Mouse (Mus musculus): ENCODE results near the gene Arhgdig. TPM values are rescaled to one million over a fixed set of nuclear protein-coding genes. Genes with fewer than 3 reads are reported as not detected.
"Not testable (repeated sequence)": the region's sequence is repeated elsewhere in the genome, so short reads cannot be mapped to it uniquely, and the experiment has no call there.

Arhgdig gene
- polyA plus RNA-seq, 1 experiment from 2014 or later: 22.9 TPM

DNA sequence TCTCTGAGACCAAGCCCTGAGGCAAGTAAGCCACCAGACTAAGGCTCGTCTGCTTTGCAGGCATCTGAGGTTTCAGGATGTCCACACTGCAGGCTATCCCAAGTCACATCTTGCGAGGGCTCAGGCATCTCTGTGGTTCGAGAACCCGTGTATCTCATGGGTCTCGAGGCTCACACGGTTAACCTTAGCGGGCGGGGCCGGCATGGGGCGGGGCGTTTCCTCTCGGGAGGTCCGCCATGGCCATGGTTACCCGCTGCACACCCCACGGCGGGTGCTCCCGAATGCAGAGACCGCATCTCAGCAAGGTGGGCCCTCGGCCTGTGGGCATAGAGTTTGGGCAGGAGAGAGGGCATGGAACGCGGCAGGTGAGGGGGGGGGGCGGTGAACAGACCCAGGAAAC, 4.8 kb downstream of the Arhgdig start, which contains the start of gene Rgs11:
Gene Rgs11, plus strand, starts transcription at position 215 of the 400 bp plus-strand sequence.
- Histone ChIP-seq H3K27ac (no peak within 1 kb of the TSS), H3K4me3 (peak within 1 kb of the TSS; percentile 53), H3K36me3 (peaks cover 10% of the 10 kb centered on the region; the same call in 1 of the 2 replicates), H3K27me3 (peaks cover 66% of the 10 kb centered on the region), H3K9ac (peak within 1 kb of the TSS; percentile 41), H3K4me2 (replicated peaks) (peak within 1 kb of the TSS; percentile 93), H3K4me1 (peaks cover 28% of the 10 kb centered on the region), H3K9me3 (no peaks in the 10 kb centered on the region)
- no peak for ATAC-seq (ENCODE audit: insufficient number of reproducible peaks, insufficient read depth, low FRiP score, low TSS enrichment)
- WGBS: under 1% methylated on average over 22 of the region's 22 CpGs

DNA sequence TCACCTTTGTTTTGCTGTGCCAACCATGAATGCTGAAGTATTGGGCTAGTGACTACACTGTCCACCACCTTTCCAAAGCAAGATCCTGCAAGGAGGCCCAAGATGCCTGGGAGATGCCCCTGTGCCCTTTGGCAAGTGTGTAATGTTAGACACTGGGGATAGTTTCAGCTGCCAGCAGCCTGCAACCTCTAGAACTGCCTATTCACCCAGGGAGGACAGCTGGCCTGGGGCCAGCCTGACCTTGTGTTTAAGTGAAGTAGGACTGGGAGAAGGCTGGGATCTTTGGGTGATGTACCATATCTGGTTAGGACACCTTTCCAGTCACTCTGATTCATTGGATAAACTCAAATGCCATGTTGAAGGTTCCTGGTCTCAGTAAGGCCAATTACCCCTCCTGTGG, 5.6 kb downstream of the Arhgdig start:
- ATAC-seq (ENCODE audit: insufficient number of reproducible peaks, insufficient read depth, low FRiP score, low TSS enrichment): no peak
- H3K4me3 ChIP-seq: no peak overlapping the region
- peaks cover 28% of the 10 kb centered on the region for H3K4me1 ChIP-seq
- H3K27me3 ChIP-seq: peaks cover 66% of the 10 kb centered on the region
- H3K9ac ChIP-seq: no peak overlapping the region
- no peak overlapping the region for H3K4me2 ChIP-seq (replicated peaks)
- H3K36me3 ChIP-seq: peaks cover 16% of the 10 kb centered on the region
- no peaks in the 10 kb centered on the region for H3K9me3 ChIP-seq
- no peak overlapping the region for H3K27ac ChIP-seq

DNA sequence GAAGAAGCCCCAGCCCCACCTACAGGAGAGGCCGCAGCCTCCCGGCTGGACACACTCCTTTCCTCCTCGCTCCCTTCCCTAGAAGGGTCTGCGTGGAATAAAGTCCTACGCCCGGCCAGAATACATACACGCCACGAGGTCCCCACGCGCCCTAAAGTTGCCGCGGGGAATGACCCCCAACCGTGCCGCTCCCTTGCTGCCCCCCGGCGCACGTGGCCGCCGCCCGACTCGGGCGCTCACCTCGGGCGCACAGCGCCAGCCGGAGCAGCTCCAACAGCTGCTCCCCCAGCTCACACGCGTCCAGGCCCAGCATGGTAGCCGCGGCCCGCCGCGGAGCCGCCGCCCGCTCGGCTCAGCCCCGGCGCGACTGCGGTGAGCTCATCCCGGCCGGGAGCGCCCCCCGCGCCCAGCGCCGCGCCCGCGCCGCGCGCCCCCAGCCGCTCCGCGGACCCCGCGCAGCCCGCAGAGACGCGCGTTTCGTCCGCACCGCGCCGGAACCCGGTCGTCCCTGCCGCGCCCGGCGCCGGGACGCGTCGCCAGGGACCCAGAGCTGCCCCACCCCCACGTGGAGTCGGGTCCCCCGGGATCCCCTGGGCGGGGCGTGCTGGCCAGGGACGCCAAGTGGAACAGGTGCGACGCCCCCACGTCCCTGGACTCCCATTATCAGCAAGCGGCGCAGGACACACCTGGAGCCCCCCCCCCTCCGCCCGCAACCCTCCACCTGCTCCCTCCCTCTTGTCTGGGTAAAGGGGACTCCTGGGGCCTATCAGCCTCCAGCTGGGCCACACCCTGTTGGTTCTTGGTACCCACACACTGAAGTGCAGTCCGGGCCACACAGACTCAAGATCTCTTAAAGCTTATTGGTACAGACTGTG, 6.5 kb downstream of the Arhgdig start:
- Histone ChIP-seq H3K27ac (no peak overlapping the region), H3K4me2 (replicated peaks) (peak overlapping the region; percentile 96), H3K4me1 (peaks cover 28% of the 10 kb centered on the region), H3K9me3 (no peaks in the 10 kb centered on the region), H3K36me3 (peaks cover 26% of the 10 kb centered on the region), H3K27me3 (peaks cover 66% of the 10 kb centered on the region), H3K4me3 (peak overlapping the region; percentile 51), H3K9ac (peak overlapping the region; percentile 60)
- ATAC-seq (ENCODE audit: insufficient number of reproducible peaks, insufficient read depth, low FRiP score, low TSS enrichment): 0 out of 2 replicates have a peak, but pooled peaks have one; percentile 41
- WGBS: 1% methylated on average over 71 of the region's 92 CpGs

DNA sequence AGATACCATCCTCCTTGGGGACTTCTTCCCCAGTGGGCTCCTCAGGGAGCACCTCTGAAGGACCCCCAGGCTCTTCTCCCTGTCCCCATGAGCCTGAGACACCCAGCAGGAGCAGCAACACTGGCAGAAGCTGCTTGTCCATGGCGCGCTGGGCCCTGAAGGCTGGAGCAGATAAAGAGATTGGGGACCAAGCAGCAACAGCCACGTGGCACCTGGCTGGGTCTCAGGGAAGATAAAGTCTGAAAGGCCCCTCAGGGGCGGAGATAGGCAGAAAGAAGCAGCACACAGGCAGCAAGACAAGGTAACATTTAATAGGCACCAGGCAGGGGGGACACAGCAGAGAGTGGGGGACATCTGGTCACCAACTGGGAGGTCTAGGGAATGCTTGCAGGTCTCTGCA, 8.7 kb downstream of the Arhgdig start, which contains the start of gene Pdia2:
Gene Pdia2, minus strand, starts transcription at position 196 of the 400 bp plus-strand sequence.
- peaks cover 20% of the 10 kb centered on the region for H3K4me1 ChIP-seq
- no peaks in the 10 kb centered on the region for H3K9me3 ChIP-seq
- peaks cover 54% of the 10 kb centered on the region for H3K27me3 ChIP-seq
- 79% methylated on average over 4 of the region's 4 CpGs for WGBS
- H3K9ac ChIP-seq: no peak within 1 kb of the TSS
- H3K4me3 ChIP-seq: no peak within 1 kb of the TSS
- peaks cover 47% of the 10 kb centered on the region for H3K36me3 ChIP-seq
- no peak within 1 kb of the TSS for H3K27ac ChIP-seq
- ATAC-seq (ENCODE audit: insufficient number of reproducible peaks, insufficient read depth, low FRiP score, low TSS enrichment): no peak
- H3K4me2 ChIP-seq (replicated peaks): no peak within 1 kb of the TSS

DNA sequence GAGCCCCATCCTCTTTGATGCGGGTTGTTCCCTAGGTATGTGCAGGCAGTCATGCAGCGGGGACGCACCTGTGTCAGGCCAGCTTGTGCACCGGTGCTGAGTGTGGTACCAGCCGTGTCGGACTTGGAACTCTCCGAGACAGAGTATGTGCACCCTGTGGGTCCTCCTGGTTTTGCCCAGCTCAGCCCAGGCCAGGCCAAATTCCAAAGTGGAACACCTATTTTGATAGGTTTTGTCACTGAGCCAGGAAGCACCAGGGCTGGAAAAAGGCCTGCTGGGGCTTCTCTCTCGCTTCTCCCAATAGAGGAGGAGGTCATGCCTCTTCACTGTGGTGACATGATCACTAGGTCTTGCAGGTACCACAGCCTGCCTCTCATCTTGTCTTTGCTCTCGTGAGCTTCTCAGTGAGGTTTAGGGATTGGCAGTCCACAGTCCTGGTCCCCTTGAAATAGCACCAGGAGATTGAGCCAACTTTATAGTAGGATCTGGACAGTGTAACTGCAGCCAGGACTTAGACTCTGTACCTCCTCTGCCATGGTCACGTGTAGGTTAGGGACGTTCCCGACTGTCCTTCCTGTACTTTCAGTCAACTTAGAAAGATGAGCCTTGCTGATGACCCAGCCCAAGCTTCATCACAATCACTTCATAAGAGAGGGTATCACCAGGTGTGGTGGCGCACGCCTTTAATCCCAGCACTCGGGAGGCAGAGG, 14.9 kb downstream of the Arhgdig start:
- Histone ChIP-seq H3K9me3 (no peaks in the 10 kb centered on the region), H3K36me3 (peaks cover 96% of the 10 kb centered on the region), H3K4me1 (no peaks in the 10 kb centered on the region), H3K27me3 (no peaks in the 10 kb centered on the region), H3K4me3 (no peak overlapping the region), H3K9ac (no peak overlapping the region), H3K4me2 (replicated peaks) (no peak overlapping the region), H3K27ac (no peak overlapping the region)
- no peak for ATAC-seq (ENCODE audit: insufficient number of reproducible peaks, insufficient read depth, low FRiP score, low TSS enrichment)
- WGBS: 96% methylated on average over 15 of the region's 15 CpGs

DNA sequence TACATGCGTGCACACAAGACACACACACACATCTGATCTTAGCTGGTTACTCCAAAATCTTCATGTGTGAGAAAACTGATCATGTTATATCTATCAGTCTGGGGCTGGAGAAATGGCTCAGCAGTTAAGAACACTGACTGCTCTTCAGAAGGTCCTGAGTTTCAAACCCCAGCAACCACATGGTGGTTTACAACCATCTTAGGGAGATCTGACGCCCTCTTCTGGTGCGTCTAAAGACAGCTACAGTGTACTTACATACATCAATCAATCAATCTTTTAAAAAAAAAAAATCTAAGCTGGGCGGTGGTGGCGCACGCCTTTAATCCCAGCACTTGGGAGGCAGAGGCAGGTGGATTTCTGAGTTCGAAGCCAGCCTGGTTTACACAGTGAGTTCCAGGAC, 16.1 kb downstream of the Arhgdig start:
- not testable (repeated sequence) for H3K27me3 ChIP-seq; H3K9me3 ChIP-seq; H3K9ac ChIP-seq; H3K27ac ChIP-seq; H3K4me3 ChIP-seq; H3K4me2 ChIP-seq (replicated peaks); H3K4me1 ChIP-seq; ATAC-seq (ENCODE audit: insufficient number of reproducible peaks, insufficient read depth, low FRiP score, low TSS enrichment)
- WGBS: 90% methylated on average over 7 of the region's 7 CpGs
- H3K36me3 ChIP-seq: peaks cover 94% of the 10 kb centered on the region

DNA sequence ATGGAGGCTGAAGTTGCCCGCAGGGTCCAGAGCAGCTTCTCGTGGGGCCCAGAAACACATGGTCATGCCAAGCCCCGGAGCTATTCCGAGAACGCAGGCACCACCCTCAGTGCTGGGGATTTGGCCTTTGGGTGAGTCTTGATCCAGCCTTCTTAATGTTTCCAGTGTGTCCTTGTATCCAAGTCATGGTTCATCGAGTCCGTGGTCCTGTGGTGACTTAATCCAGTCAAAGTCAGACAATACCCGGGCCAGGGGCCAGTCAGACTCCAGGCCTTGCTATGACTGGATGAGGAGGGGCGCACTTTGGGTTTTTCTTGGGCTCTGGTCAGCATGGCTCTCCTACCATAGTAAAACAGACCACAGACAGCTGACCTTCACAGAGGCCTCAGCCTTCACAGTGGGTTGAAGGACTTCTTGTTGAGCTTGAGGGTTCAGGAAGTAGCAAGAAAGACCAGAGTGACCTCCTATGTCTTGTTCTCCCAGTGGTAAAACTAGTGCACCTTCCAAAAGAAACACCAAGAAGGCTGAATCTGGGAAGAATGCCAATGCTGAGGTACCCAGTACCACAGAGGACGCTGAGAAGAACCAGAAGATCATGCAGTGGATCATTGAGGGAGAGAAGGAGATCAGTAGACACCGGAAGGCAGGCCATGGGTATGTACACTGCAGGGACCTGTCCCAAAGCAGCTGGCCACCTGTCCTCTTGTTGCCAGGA, 19.3 kb downstream of the Arhgdig start:
- H3K36me3 ChIP-seq: peaks cover 86% of the 10 kb centered on the region
- H3K4me3 ChIP-seq: no peak overlapping the region
- no peaks in the 10 kb centered on the region for H3K4me1 ChIP-seq
- ATAC-seq (ENCODE audit: insufficient number of reproducible peaks, insufficient read depth, low FRiP score, low TSS enrichment): no peak
- H3K9ac ChIP-seq: no peak overlapping the region
- no peak overlapping the region for H3K27ac ChIP-seq
- H3K9me3 ChIP-seq: no peaks in the 10 kb centered on the region
- no peak overlapping the region for H3K4me2 ChIP-seq (replicated peaks)
- 96% methylated on average over 11 of the region's 11 CpGs for WGBS
- H3K27me3 ChIP-seq: no peaks in the 10 kb centered on the region

DNA sequence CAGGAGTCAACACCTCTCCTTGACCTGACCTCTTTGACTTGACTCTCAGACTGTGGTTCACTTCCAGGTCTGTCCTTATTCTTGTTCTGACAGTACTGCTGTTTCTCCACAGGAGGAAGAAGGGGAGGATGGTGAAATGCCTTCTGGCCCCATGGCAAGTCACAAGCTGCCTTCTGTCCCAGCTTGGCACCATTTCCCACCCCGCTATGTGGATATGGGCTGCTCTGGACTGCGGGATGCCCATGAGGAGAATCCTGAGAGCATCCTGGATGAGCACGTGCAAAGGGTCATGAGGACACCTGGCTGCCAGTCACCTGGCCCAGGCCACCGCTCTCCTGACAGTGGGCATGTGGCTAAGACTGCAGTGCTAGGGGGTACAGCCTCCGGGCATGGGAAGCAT, 20.0 kb downstream of the Arhgdig start:
- Histone ChIP-seq H3K27me3 (no peaks in the 10 kb centered on the region), H3K36me3 (peaks cover 86% of the 10 kb centered on the region), H3K4me2 (replicated peaks) (no peak overlapping the region), H3K9me3 (no peaks in the 10 kb centered on the region), H3K4me1 (no peaks in the 10 kb centered on the region), H3K9ac (no peak overlapping the region), H3K4me3 (no peak overlapping the region), H3K27ac (no peak overlapping the region)
- no peak for ATAC-seq (ENCODE audit: insufficient number of reproducible peaks, insufficient read depth, low FRiP score, low TSS enrichment)
- 96% methylated on average over 5 of the region's 5 CpGs for WGBS

DNA sequence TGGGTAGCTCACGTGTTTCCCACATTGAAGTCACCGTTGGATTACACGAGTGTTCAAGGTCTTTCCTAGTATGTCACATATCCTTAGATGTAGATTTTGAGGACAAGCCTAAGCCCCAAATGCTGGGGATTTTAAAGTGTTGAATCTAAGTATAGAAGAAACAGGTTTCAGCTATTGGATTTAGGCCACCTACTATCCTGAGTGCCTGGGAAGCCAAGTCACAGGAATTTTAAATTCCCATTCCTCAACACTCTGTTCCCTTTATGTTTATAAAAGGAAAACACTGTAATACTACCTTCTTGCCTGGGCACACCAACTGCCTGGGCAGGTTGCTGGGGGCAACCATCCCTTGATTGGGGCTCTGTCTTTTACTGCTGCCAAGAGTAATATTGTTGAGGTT, 26.4 kb downstream of the Arhgdig start:
- no peaks in the 10 kb centered on the region for H3K4me1 ChIP-seq
- 95% methylated on average over 3 of the region's 3 CpGs for WGBS
- H3K36me3 ChIP-seq: peaks cover 49% of the 10 kb centered on the region
- H3K4me3 ChIP-seq: no peak overlapping the region
- H3K4me2 ChIP-seq (replicated peaks): no peak overlapping the region
- no peak overlapping the region for H3K9ac ChIP-seq
- H3K27me3 ChIP-seq: no peaks in the 10 kb centered on the region
- no peak overlapping the region for H3K27ac ChIP-seq
- no peaks in the 10 kb centered on the region for H3K9me3 ChIP-seq
- ATAC-seq (ENCODE audit: insufficient number of reproducible peaks, insufficient read depth, low FRiP score, low TSS enrichment): no peak

DNA sequence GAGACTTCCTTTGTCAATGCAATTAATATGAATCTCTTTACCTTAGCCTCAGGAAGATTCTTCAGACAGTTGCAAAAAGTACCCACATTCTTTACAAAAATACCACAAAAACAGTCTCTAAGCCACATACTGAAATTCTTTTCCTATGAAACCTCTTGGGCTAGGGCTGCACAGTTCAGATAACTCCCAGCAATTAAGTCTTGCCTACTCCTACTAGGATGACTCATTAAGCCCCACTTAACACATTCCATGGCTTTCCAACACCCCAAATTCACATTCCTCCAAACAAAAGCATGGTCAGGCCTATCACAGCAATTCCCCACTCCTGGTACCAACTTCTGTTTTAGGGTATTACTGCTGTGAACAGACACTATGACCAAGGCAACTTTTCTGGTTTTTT, 29.0 kb downstream of the Arhgdig start:
- Histone ChIP-seq H3K9ac (no peak overlapping the region), H3K4me3 (no peak overlapping the region), H3K27ac (no peak overlapping the region), H3K4me1 (no peaks in the 10 kb centered on the region), H3K4me2 (replicated peaks) (no peak overlapping the region), H3K9me3 (no peaks in the 10 kb centered on the region), H3K36me3 (peaks cover 46% of the 10 kb centered on the region), H3K27me3 (no peaks in the 10 kb centered on the region)
- ATAC-seq (ENCODE audit: insufficient number of reproducible peaks, insufficient read depth, low FRiP score, low TSS enrichment): no peak

DNA sequence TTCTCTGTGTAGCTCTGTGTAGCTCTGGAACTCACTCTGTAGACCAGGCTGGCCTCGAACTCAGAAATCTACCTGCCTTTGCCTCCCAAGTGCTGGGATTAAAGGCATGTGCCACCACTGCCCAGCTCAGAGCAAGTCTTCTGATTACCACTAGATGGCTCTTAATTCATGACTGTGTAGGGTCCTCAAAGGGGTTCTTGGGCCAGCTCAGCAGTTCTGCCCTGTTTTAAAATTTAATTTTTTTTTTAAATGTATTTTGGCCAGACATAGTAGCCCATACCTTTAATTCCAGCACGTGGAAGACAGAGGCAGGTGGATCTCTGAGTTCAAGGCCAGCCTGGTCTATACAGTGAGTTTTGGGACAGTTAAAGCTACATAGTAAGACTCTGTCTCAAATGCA, 32.3 kb downstream of the Arhgdig start:
- peaks cover 35% of the 10 kb centered on the region for H3K36me3 ChIP-seq
- ATAC-seq (ENCODE audit: insufficient number of reproducible peaks, insufficient read depth, low FRiP score, low TSS enrichment): not testable (repeated sequence)

More for the DNA sequence above, 32.3 kb downstream of the Arhgdig start:
- not testable (repeated sequence) for H3K4me3 ChIP-seq; H3K9me3 ChIP-seq; H3K4me2 ChIP-seq (replicated peaks); H3K27me3 ChIP-seq; H3K9ac ChIP-seq; H3K4me1 ChIP-seq; H3K27ac ChIP-seq
- 90% methylated on average over 2 of the region's 2 CpGs for WGBS

Measured in embryonic facial prominence, embryonic 12.5 days (tissue).